Mouse (Mus musculus) mammary gland, adult 2 months (tissue): ENCODE measurements around the gene Gm5615. TPM values are rescaled to one million over a fixed set of nuclear protein-coding genes. Genes with fewer than 3 reads are reported as not detected.

ENCODE experiments used
- polyA plus RNA-seq: library from polyadenylated mRNA; depleted of rRNA; stranded (reverse); fragments of >200 nt; gene quantifications from 2 replicates; pipeline ENCODE4 v1.2.3, GENCODE M21; 2012; ENCODE audit warnings: low replicate concordance; rRNA removed

Gm5615 gene
- polyA plus RNA-seq = not detected in 2 replicates

DNA sequence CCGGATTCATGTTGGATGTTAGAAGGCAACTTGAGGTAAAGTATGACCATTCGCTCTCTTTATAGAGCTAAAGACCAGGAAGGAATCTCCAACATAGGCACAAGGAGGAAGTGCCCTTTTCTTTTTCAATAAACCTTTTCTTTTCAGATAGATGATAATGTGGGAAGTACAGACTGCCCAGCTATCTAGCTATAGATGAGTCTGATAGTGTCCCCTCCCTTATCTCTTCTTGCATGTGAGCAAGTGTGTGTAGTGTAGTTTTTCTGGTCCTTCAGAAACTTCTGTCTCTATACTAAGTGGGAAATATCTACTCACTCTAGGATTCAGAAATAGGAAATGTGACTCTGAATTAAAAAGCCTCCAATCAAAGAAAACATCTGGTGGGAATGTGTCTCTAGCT, at the start of gene Gm5615:
Gene Gm5615 (minus strand): TSS at position 101 of the 400 bp plus-strand sequence.

DNA sequence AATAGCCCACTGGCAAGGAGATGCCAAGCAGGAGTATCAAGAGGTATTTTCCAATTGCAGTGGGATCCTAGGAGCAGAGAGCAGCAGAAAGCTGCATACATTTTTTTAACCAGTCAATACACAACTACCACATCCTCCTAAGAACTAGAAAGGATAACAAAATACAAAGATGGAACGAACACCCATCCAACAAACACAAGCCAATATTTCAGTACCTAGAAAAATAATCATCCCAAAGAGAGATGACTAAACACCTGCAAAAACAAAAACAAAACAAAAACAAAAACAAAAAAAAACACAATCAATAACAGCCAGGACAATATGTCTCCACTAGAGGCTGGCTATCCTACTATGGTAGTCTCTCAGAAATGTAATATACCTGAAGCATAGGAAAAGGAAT, 40.8 kb upstream of the Gm5615 start, which contains the start of gene Gm17689:
Gene Gm17689 (minus strand): TSS at position 101 of the 400 bp plus-strand sequence.

Other genes with a start within 250 kb of the Gm5615 start
- not detected in 2 replicates for gene Gm7257, start 110.1 kb downstream of the Gm5615 start, polyA plus RNA-seq
- not detected in 2 replicates for gene Gm9513, start 66.3 kb downstream of the Gm5615 start, polyA plus RNA-seq
- gene Gm17689, start 40.7 kb upstream of the Gm5615 start, polyA plus RNA-seq = not detected in 2 replicates
- gene A630095E13Rik, start 101.4 kb upstream of the Gm5615 start, polyA plus RNA-seq = not detected in 2 replicates
- gene Acrv1, start 151.3 kb upstream of the Gm5615 start, polyA plus RNA-seq = not detected in 2 replicates
- 0.14 and 0.48 TPM in 2 replicates for gene Chek1, start 185.1 kb upstream of the Gm5615 start, polyA plus RNA-seq
- 127 and 309 TPM in 2 replicates for gene Stt3a, start 225.7 kb upstream of the Gm5615 start, polyA plus RNA-seq